Mouse (Mus musculus): ENCODE results near the gene Ptch1.

Gene Ptch1

GRCm38 (mm10) chr13:63573256-63573835 is at the start of gene Ptch1:
Gene Ptch1 (minus strand): TSS chr13:63573598.
- in situ Hi-C loops (cut with MboI, MseI), result loop anchor here (5.0 kb wide), 1 partner anchor 141 kb away; no protein-coding TSS in a partner anchor

GRCm38 (mm10) chr13:63621301-63621700 is 47.9 kb upstream of the Ptch1 start:
- in situ Hi-C loops (cut with MboI, MseI), result no loop called here

DNA sequence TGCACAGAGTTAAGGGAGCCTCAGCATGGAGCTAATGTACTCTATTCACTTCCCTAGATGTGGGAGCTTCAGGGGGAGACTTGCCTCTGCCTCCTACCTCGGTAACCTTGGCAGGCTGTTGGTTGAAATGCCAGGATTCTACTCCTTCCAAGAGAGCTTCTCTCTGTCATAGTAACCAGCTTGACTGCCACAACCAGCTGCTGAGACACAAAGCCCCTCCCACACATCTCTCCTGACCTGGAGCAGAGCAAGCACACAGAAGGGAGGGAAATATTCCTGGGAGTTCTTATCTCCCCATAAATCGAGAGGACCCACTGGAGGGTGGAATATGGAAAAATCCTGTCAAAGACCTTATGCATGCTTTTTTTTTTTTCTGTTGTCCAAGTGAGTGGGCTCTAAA is 39.8 kb upstream of the Ptch1 start:
- in situ Hi-C loops (cut with MboI, MseI), result no loop called here

GRCm38 (mm10) chr13:63609734-63610133 is 36.3 kb upstream of the Ptch1 start:
- in situ Hi-C loops (cut with MboI, MseI), result no loop called here

DNA sequence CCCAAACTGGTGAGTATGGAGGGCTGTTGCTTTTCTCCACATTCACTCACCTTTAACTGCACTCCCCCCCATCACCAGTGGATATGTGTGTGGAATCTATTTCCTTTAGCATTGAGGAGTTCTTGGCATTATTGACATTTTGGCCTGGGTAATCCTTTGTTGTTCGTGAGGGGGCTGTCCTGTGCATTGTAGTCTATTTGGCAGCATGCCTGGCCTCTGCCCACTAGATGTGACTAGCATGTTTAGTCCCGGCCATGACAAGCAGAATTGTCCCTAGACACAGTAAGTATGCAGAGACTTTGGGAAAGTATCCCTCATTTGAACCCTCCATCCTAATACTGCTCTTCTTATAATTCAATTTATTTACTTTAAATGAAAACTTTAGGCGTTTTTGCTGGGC is 24.2 kb upstream of the Ptch1 start:
- in situ Hi-C loops (cut with MboI, MseI), result loop anchor here (10.0 kb wide), 1 partner anchor 663 kb away; no protein-coding TSS in a partner anchor

DNA sequence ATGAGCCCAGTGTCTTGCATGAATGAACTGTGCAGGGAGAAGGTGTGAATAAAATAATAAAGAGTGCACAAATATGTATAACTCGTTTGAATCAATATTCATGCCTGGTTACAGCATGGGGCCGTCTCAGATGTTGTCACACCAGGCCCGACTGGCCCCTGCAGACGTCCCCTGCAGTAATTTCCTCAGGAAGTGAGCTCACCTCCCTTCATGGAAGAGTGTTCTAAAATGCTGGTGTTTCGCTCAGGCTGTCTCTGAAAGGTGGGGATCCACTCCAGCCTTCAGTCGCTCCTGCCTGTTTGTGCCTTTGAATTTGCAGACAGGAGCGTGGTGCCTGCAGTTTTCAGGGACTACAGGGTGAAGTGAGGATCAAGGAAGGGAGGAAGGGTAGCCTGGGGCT is 22.5 kb upstream of the Ptch1 start:
- in situ Hi-C loops (cut with MboI, MseI), result loop anchor here (10.0 kb wide), 1 partner anchor 661 kb away; no protein-coding TSS in a partner anchor

GRCm38 (mm10) chr13:63593469-63594050 is 20.2 kb upstream of the Ptch1 start:
- in situ Hi-C loops (cut with MboI, MseI), result loop anchor here (10.0 kb wide), 1 partner anchor 659 kb away; no protein-coding TSS in a partner anchor

DNA sequence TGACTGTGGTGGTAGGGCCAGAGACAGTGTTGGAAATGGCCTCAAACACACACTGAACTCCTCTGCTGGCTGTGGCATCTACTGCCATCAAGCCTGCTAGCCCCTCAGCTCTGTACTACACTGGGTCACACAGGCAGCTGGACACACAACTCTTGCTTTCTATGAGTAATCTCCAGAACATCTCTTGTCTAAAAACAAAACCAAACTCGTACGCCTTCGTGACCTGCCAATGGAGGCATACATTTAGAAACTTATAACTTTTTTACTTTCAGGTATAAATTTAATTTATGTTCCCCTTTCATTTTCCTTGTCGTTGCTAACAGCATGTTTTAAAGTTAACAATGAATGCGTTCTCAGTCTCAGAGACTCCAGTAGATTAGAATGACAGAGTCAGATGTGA is 19.4 kb upstream of the Ptch1 start:
- in situ Hi-C loops (cut with MboI, MseI), result loop anchor here (10.0 kb wide), 1 partner anchor 658 kb away; no protein-coding TSS in a partner anchor

- in situ Hi-C loops (cut with MboI, MseI), result loop anchor here (5.0 kb wide), 1 partner anchor 142 kb away; no protein-coding TSS in a partner anchor
Measured at GRCm38 (mm10) chr13:63574601-63575000, 1.2 kb upstream of the Ptch1 start.

DNA sequence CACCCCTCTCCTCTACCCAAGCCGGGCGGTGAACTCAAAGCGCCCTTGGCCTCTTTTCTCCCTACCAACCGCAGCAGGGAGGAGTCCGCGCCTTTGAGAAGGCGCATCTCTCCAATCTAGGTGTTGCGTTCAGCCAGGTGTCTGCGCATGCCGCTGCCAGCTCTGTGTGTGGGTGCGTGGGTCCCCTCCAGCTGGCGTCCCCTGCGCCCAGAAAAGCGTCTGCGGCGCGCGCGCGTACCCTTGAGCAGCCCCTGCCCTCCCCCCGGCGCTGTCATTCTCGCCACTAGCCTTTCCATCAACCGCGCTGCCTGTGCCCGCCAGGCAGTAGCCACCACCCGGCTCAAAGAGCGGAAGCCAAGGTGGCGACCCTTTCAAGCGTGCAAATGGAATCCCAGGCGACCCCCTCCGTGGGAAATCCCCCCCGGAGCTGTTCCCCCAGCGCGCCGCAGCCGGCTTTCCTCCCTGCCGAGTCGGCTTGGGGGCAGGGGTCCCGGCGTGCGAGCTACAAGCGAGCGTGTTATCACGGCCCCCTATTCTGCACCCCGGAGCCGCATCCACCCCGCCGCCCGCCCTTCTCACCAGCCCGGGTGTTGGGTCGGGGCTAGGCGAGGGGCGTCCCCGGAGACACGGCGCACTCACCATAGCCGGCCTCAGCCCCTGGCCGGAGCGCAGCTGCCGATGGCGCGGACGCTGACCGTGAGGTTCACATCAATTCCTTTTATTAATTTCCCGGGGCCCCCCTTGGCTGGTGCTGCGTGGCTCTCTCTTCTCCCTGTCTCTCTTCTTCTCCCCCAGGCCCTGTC is 744 bp downstream of the Ptch1 start:
- in situ Hi-C loops (cut with MboI, MseI), result loop anchor here (5.0 kb wide), 1 partner anchor 140 kb away; no protein-coding TSS in a partner anchor

GRCm38 (mm10) chr13:63572111-63572452 is 1.3 kb downstream of the Ptch1 start:
- in situ Hi-C loops (cut with MboI, MseI), result loop anchor here (5.0 kb wide), 1 partner anchor 140 kb away; no protein-coding TSS in a partner anchor

DNA sequence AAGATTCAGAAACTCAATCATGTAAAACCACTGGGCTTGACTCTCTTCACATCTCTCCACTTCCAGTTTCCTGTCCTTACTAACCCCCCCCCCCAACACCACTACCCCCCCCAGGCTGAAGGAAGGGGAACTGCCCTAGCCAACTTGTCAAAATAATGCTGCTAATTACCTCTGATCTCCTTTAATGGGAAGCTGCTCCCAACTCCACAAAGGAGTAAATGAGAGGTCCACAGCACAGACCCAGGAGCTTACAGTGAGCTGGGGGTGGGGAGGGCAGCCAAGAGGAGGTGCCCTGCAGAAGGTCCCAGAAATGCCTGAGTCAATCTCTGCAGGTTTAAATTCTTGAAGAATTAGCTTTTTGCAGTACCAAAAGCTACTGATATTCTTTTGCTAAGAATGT is 2.9 kb downstream of the Ptch1 start:
- in situ Hi-C loops (cut with MboI, MseI), result loop anchor here (5.0 kb wide), 1 partner anchor 138 kb away; no protein-coding TSS in a partner anchor

DNA sequence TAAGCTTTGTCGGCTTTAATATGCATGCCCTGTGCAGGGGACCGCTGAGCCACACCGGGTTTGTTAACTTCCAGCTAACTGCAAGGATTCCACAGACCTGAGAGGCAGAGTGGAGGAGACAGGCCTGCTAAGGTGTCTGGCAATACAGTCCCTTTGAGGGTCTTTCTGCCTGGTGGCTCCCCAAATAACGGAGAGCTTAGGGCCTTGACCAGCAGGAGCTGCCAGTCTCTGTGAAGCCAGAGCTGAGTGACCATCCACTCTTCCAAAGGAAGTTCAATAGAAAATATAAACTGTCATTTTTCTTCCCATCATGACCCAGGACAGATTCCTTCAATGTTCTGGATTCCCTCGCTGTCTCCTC is 4.0 kb downstream of the Ptch1 start:
- in situ Hi-C loops (cut with MboI, MseI), result no loop called here

DNA sequence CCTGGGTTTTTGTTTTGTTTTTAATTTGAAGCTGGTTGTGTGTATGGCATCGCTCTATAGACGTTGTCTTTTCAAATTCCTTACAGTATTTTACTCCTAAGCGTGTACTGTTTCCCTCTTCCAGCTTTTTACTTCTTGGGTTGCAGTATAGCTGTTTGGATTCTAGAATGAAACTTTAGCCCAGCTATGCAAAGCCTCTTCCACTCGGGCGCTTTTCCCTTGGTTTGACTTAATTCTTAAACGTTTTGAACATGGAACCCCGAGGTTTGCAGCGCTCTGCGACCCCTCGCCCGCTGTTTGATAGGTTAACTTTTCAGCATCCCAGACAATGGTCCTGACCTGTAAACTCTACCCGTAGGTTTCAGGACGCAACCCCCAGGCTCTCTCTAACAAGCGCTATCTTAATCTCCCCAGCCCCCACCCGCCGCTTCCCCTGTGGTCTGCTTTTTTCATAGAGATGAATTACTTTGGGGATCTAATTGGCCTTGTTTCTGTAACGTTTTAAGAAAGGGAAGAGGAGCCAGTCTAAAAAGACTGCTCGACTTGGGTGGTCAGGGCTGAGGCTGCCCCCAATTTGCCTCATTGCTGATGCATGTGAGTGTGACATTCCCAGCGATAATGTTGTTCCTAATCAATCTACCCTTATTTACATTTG is 4.5 kb downstream of the Ptch1 start:
- in situ Hi-C loops (cut with MboI, MseI), result no loop called here

GRCm38 (mm10) chr13:63568306-63568705 is 5.1 kb downstream of the Ptch1 start:
- in situ Hi-C loops (cut with MboI, MseI), result no loop called here

DNA sequence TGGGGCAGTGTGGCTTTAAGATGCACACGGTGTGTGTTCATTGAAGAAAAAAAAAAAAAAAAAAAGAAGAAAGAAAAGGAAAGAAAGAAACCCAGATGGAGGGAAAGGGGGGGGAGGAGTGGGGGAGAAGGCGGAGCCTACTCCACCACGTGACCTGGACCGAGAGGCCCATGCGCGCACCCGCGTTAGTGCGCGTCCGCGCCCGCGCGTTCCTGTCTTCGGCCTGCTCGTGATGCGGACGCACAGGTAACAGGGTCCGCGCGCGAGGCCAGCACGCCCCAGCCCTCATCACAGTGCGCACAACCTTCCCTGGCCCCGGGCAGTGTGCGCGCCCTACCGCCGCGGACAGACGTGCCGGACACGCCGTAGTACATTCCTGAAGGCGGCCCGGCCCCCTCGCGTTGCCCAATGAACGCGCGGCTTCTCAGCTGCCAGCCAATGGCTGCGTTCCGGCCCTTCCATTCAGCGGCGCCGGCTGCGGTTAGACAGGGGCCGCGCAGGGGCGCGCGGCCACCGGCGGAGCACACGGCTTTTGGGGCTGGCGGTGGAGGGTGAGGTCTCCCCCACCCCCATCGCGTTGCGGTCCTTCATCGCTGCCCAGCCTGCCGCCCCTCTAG is 5.6 kb downstream of the Ptch1 start:
- in situ Hi-C loops (cut with MboI, MseI), result no loop called here

GRCm38 (mm10) chr13:63566018-63567015 is 7.1 kb downstream of the Ptch1 start:
- in situ Hi-C loops (cut with MboI, MseI), result no loop called here

DNA sequence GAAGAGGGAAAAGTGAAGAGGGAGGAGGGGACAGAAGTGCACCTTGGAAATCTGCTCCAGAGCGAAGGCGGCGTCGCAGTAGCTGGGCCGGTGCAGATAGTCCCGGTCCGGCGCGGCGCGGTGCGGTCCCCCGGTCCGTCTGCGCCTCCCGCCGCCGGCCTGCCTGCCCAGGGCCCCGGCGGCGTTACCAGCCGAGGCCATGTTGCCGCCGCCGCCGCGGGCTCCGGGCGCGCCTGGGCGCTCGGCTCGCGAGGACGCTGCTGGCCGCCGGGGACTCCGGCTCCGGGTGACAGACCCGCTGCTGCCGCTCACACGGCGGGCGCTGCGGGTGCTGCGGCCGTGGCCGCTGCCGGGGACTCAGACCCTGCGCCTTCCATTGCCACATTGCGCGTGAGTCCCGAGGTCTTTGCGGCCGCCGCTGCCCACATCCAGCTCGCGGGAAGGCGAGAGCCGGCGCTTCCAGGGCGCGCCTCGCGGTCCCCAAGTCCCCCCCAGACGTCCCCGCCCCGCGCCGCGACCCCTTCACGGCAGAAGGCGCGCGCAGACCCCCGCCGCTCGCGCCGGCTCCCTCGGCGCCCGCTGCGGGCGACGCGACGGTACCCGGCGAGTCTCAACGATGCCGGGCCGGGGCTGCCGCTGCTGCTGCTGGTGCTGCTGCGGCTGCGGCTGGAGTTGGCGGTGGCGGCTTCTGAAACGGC is 7.9 kb downstream of the Ptch1 start:
- in situ Hi-C loops (cut with MboI, MseI), result no loop called here

DNA sequence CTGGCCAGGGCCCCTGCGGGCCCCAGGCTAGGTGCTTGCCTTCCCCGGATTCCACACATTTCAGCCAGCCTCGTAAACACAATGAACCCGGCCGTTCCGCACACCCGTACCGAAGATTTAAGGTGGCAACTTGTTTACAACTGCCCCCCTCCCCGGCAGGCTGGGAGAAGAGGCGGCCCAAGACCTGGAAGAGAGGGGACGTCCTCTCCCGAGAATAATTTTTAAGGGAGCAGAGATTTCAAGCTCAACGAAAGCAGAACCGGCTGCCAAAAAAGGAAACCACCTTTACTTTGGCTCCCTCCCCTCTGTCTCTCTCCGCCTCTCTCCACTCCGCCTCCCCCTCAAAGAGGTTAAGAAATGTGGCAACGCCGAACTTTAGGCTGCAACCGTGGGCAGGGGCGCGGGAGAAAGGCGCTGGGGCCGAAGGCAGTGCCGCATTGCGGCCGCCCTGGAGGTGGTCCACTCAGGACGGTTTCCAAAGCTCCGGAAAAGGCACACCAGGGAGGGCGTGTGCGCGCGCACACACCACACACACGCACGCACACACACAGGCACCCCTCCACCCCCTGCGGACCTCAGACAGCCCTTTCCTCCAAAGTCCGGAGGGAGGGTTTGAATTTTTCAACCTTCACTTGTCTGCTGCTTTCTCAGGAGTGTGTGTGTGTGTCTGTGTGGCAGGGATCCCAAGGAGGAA is 8.6 kb downstream of the Ptch1 start:
- in situ Hi-C loops (cut with MboI, MseI), result no loop called here

Data from regulatory T cell (primary cell).